Mouse (Mus musculus) lung, postnatal 0 days (tissue): Measurements from ENCODE around the gene Ssbp2. TPM values are rescaled to one million over a fixed set of nuclear protein-coding genes. Genes with fewer than 3 reads are reported as not detected.

ENCODE experiments used
- ATAC-seq: fragments of 200-750 bp; cut with Nextera tagmentation; 2 replicates; pipeline ENCODE4 v1.8.0; 2017; ENCODE audit warnings: moderate library complexity
- DNase-seq: peaks from one replicate; pipeline ENCODE4 v3.0.0-alpha.2; 2016; ENCODE audit warnings: low spot score
- H3K27ac ChIP-seq: fragments of 300-500 bp; sonication (generic); 2 replicates; pipeline ENCODE4 v1.5.1; 2014; ENCODE audit warnings: antibody characterized with exemption, mild to moderate bottlenecking, low read length, mixed read lengths
- H3K27me3 ChIP-seq: fragments of 300-500 bp; sonication (generic); replicated peaks from 2 replicates; pipeline ENCODE4 v1.6.1; 2014; ENCODE audit warnings: low read length, mixed read lengths; ENCODE audit not compliant: insufficient read depth
- H3K36me3 ChIP-seq: fragments of 300-500 bp; sonication (generic); 2 replicates; pipeline ENCODE4 v1.6.1; 2014; ENCODE audit warnings: low read length, mixed read lengths; ENCODE audit not compliant: insufficient read depth
- H3K4me1 ChIP-seq: fragments of 300-500 bp; sonication (generic); 2 replicates; pipeline ENCODE4 v1.6.1; 2014; ENCODE audit warnings: antibody characterized with exemption, low read depth, low read length, mixed read lengths; ENCODE audit not compliant: insufficient read depth
- H3K4me2 ChIP-seq: fragments of 300-500 bp; sonication (generic); replicated peaks from 2 replicates; pipeline ENCODE4 v1.6.1; 2014; ENCODE audit warnings: low read depth, mild to moderate bottlenecking, low read length, moderate library complexity, mixed read lengths
- H3K4me3 ChIP-seq: fragments of 300-500 bp; sonication (generic); 2 replicates; pipeline ENCODE4 v1.5.1; 2014; ENCODE audit warnings: low read depth, low read length
- H3K9ac ChIP-seq: fragments of 300-500 bp; sonication (generic); replicated peaks from 2 replicates; pipeline ENCODE4 v1.6.1; 2014; ENCODE audit warnings: low read depth, mild to moderate bottlenecking
- H3K9me3 ChIP-seq: fragments of 300-500 bp; sonication (generic); 2 replicates; pipeline ENCODE4 v1.6.1; 2016; ENCODE audit warnings: low read length, mixed read lengths
- CTCF ChIP-seq: IDR thresholded peaks from 2 replicates; pipeline ENCODE4 v1.5.1; 2016; ENCODE audit warnings: antibody characterized with exemption, mild to moderate bottlenecking
- EP300 ChIP-seq: IDR thresholded peaks from 2 replicates; pipeline ENCODE4 v1.6.1; 2016; ENCODE audit warnings: antibody characterized with exemption, mild to moderate bottlenecking, control low read depth
- WGBS: fragments of 180-500 bp; shearing (Covaris S2); extraction: QIAGEN DNeasy Blood & Tissue Kit; methylation state at CpG from one replicate; pipeline ENCODE4 v1.1.7; 2014; 5-methylcytosine and 5-hydroxymethylcytosine counted together
- polyA plus RNA-seq: library from polyadenylated mRNA; unstranded; fragments of >200 nt; fragmentation: Nextera tagmentation; extraction: Ambion mirVana; gene quantifications from 2 replicates; pipeline ENCODE4 v1.2.1, GENCODE M21; 2015

The Ssbp2 gene
- polyA plus RNA-seq, 1 experiment from 2014 or later = 63.1 TPM

- no peak overlapping the region for H3K27ac ChIP-seq
- H3K36me3 ChIP-seq = no peaks in the 10 kb centered on the region
- WGBS = 47% methylated on average over 8 of the region's 8 CpGs
- ATAC-seq = no peak
- H3K27me3 ChIP-seq = no peaks in the 10 kb centered on the region
- no peak overlapping the region for H3K4me3 ChIP-seq
- no peak overlapping the region for H3K4me2 ChIP-seq
- DNase-seq = peak; percentile 59
- H3K9me3 ChIP-seq = no peaks in the 10 kb centered on the region
- no peaks in the 10 kb centered on the region for H3K4me1 ChIP-seq
- TF ChIP-seq EP300 (0 out of 2 replicates have a peak, but pooled peaks have one; percentile 23), CTCF (no peak)
- H3K9ac ChIP-seq = no peak overlapping the region
Observed at GRCm38 (mm10) chr13:91465002-91465715, 5.1 kb downstream of the Ssbp2 start.

GRCm38 (mm10) chr13:91471566-91471965, 11.5 kb downstream of the Ssbp2 start:
- TF ChIP-seq CTCF (no peak), EP300 (no peak)
- Histone ChIP-seq H3K4me2 (no peak overlapping the region), H3K9ac (no peak overlapping the region), H3K27ac (no peak overlapping the region), H3K4me3 (no peak overlapping the region), H3K4me1 (no peaks in the 10 kb centered on the region), H3K9me3 (no peaks in the 10 kb centered on the region), H3K36me3 (no peaks in the 10 kb centered on the region), H3K27me3 (no peaks in the 10 kb centered on the region)
- ATAC-seq = no peak
- no peak for DNase-seq
- WGBS = 58% methylated on average over 2 of the region's 2 CpGs

GRCm38 (mm10) chr13:91471980-91472379, 11.9 kb downstream of the Ssbp2 start:
- ATAC-seq = no peak
- Histone ChIP-seq H3K27ac (no peak overlapping the region), H3K27me3 (no peaks in the 10 kb centered on the region), H3K4me1 (no peaks in the 10 kb centered on the region), H3K4me3 (no peak overlapping the region), H3K4me2 (no peak overlapping the region), H3K9me3 (no peaks in the 10 kb centered on the region), H3K9ac (no peak overlapping the region), H3K36me3 (no peaks in the 10 kb centered on the region)
- no peak for DNase-seq
- TF ChIP-seq CTCF (no peak), EP300 (no peak)
- 84% methylated on average over 2 of the region's 2 CpGs for WGBS

GRCm38 (mm10) chr13:91473527-91473926, 13.4 kb downstream of the Ssbp2 start:
- 51% methylated on average over 6 of the region's 6 CpGs for WGBS
- Histone ChIP-seq H3K27me3 (no peaks in the 10 kb centered on the region), H3K4me1 (no peaks in the 10 kb centered on the region), H3K4me3 (no peak overlapping the region), H3K27ac (no peak overlapping the region), H3K36me3 (no peaks in the 10 kb centered on the region), H3K4me2 (no peak overlapping the region), H3K9me3 (no peaks in the 10 kb centered on the region), H3K9ac (no peak overlapping the region)
- no peak for DNase-seq
- ATAC-seq = no peak
- TF ChIP-seq CTCF = no peak
- no peak for TF ChIP-seq EP300

GRCm38 (mm10) chr13:91474027-91474426, 13.9 kb downstream of the Ssbp2 start:
- Histone ChIP-seq H3K27ac (no peak overlapping the region), H3K4me3 (no peak overlapping the region), H3K4me2 (no peak overlapping the region), H3K9ac (no peak overlapping the region), H3K36me3 (no peaks in the 10 kb centered on the region), H3K9me3 (no peaks in the 10 kb centered on the region), H3K4me1 (no peaks in the 10 kb centered on the region), H3K27me3 (no peaks in the 10 kb centered on the region)
- ATAC-seq (no peak), DNase-seq (no peak)
- 38% methylated on average over 1 of the region's 1 CpGs for WGBS
- TF ChIP-seq EP300 = no peak
- no peak for TF ChIP-seq CTCF

- TF ChIP-seq CTCF (no peak), EP300 (no peak)
- H3K9ac ChIP-seq = no peak overlapping the region
- no peaks in the 10 kb centered on the region for H3K9me3 ChIP-seq
- DNase-seq (no peak), ATAC-seq (no peak)
- no peak overlapping the region for H3K4me3 ChIP-seq
- H3K4me1 ChIP-seq = no peaks in the 10 kb centered on the region
- no peaks in the 10 kb centered on the region for H3K36me3 ChIP-seq
- H3K4me2 ChIP-seq = no peak overlapping the region
- no peak overlapping the region for H3K27ac ChIP-seq
- H3K27me3 ChIP-seq = no peaks in the 10 kb centered on the region
Observed at GRCm38 (mm10) chr13:91475888-91476287, 15.8 kb downstream of the Ssbp2 start.
